Mouse (Mus musculus): ENCODE measurements around the gene Kptn. TPM values are rescaled to one million over a fixed set of nuclear protein-coding genes. Genes with fewer than 3 reads are reported as not detected.

Gene Kptn
- 7.5 and 10.5 TPM in 2 replicates for polyA plus RNA-seq (2011; ENCODE audit: insufficient read depth, insufficient read length, low replicate concordance, missing spikeins)

- H3K4me1 ChIP-seq (ENCODE audit: control insufficient read depth, insufficient read depth, low read length) = no peaks in the 10 kb centered on the region
- 1% methylated on average over 33 of the region's 33 CpGs for whole genome bisulfite sequencing
- TF ChIP-seq CTCF (IDR thresholded peaks at IDR 0.05; ENCODE audit: control insufficient read depth, insufficient read depth, low read length) = peak; percentile 80
- peak; percentile 38; the same call in 1 of the 2 replicates for TF ChIP-seq POLR2A (IDR thresholded peaks at IDR 0.05; ENCODE audit: borderline replicate concordance, control insufficient read depth, low read depth, low read length)
- peak within 1 kb of the TSS; percentile 96 for H3K4me3 ChIP-seq (replicated peaks; ENCODE audit: control insufficient read depth, low read depth, low read length)
- peak within 1 kb of the TSS; percentile 65 for H3K27ac ChIP-seq (ENCODE audit: control insufficient read depth, insufficient read depth, low read depth, low read length, poor library complexity)
Observed at GRCm38 (mm10) chr7:16119569-16120261, at the start of gene Kptn. TSS of gene Kptn (plus strand) at chr7:16119895.

- no peak for TF ChIP-seq CTCF (IDR thresholded peaks at IDR 0.05; ENCODE audit: control insufficient read depth, insufficient read depth, low read length)
- no peak for TF ChIP-seq POLR2A (IDR thresholded peaks at IDR 0.05; ENCODE audit: borderline replicate concordance, control insufficient read depth, low read depth, low read length)
- H3K27ac ChIP-seq (ENCODE audit: control insufficient read depth, insufficient read depth, low read depth, low read length, poor library complexity) = no peak overlapping the region
Observed at GRCm38 (mm10) chr7:16070846-16071245, 48.8 kb upstream of the Kptn start.

GRCm38 (mm10) chr7:16071906-16072305 is 47.8 kb upstream of the Kptn start:
- Histone ChIP-seq H3K4me3 (replicated peaks; ENCODE audit: control insufficient read depth, low read depth, low read length) (no peak overlapping the region), H3K27ac (ENCODE audit: control insufficient read depth, insufficient read depth, low read depth, low read length, poor library complexity) (no peak overlapping the region), H3K4me1 (ENCODE audit: control insufficient read depth, insufficient read depth, low read length) (no peaks in the 10 kb centered on the region; the same call in 1 of the 2 replicates)
- 81% methylated on average over 6 of the region's 6 CpGs for WGBS
- TF ChIP-seq POLR2A (IDR thresholded peaks at IDR 0.05; ENCODE audit: borderline replicate concordance, control insufficient read depth, low read depth, low read length) = no peak
- TF ChIP-seq CTCF (IDR thresholded peaks at IDR 0.05; ENCODE audit: control insufficient read depth, insufficient read depth, low read length) = no peak

More at GRCm38 (mm10) chr7:16070846-16071245, 48.8 kb upstream of the Kptn start:
- H3K4me3 ChIP-seq (replicated peaks; ENCODE audit: control insufficient read depth, low read depth, low read length) = no peak overlapping the region
- H3K4me1 ChIP-seq (ENCODE audit: control insufficient read depth, insufficient read depth, low read length) = no peaks in the 10 kb centered on the region; the same call in 1 of the 2 replicates

- Histone ChIP-seq H3K4me3 (replicated peaks; ENCODE audit: control insufficient read depth, low read depth, low read length) (no peak overlapping the region), H3K27ac (ENCODE audit: control insufficient read depth, insufficient read depth, low read depth, low read length, poor library complexity) (no peak overlapping the region), H3K4me1 (ENCODE audit: control insufficient read depth, insufficient read depth, low read length) (no peaks in the 10 kb centered on the region; the same call in 1 of the 2 replicates)
- TF ChIP-seq POLR2A (IDR thresholded peaks at IDR 0.05; ENCODE audit: borderline replicate concordance, control insufficient read depth, low read depth, low read length) = no peak
- no peak for TF ChIP-seq CTCF (IDR thresholded peaks at IDR 0.05; ENCODE audit: control insufficient read depth, insufficient read depth, low read length)
- 54% methylated on average over 1 of the region's 1 CpGs for WGBS
Observed at GRCm38 (mm10) chr7:16079947-16080346, 39.7 kb upstream of the Kptn start.

- TF ChIP-seq CTCF (IDR thresholded peaks at IDR 0.05; ENCODE audit: control insufficient read depth, insufficient read depth, low read length) (no peak), POLR2A (IDR thresholded peaks at IDR 0.05; ENCODE audit: borderline replicate concordance, control insufficient read depth, low read depth, low read length) (no peak)
- H3K27ac ChIP-seq (ENCODE audit: control insufficient read depth, insufficient read depth, low read depth, low read length, poor library complexity) = no peak overlapping the region
- no peak overlapping the region for H3K4me3 ChIP-seq (replicated peaks; ENCODE audit: control insufficient read depth, low read depth, low read length)
- H3K4me1 ChIP-seq (ENCODE audit: control insufficient read depth, insufficient read depth, low read length) = no peaks in the 10 kb centered on the region; the same call in 1 of the 2 replicates
- 69% methylated on average over 4 of the region's 4 CpGs for WGBS
Observed at GRCm38 (mm10) chr7:16080581-16080980, 39.1 kb upstream of the Kptn start.

- TF ChIP-seq CTCF (IDR thresholded peaks at IDR 0.05; ENCODE audit: control insufficient read depth, insufficient read depth, low read length) = no peak
- no peak for TF ChIP-seq POLR2A (IDR thresholded peaks at IDR 0.05; ENCODE audit: borderline replicate concordance, control insufficient read depth, low read depth, low read length)
- no peaks in the 10 kb centered on the region; the same call in 1 of the 2 replicates for H3K4me1 ChIP-seq (ENCODE audit: control insufficient read depth, insufficient read depth, low read length)
- H3K27ac ChIP-seq (ENCODE audit: control insufficient read depth, insufficient read depth, low read depth, low read length, poor library complexity) = no peak overlapping the region
- 68% methylated on average over 4 of the region's 4 CpGs for WGBS
- no peak overlapping the region for H3K4me3 ChIP-seq (replicated peaks; ENCODE audit: control insufficient read depth, low read depth, low read length)
Observed at GRCm38 (mm10) chr7:16083361-16083760, 36.3 kb upstream of the Kptn start.

- no peaks in the 10 kb centered on the region; the same call in 1 of the 2 replicates for H3K4me1 ChIP-seq (ENCODE audit: control insufficient read depth, insufficient read depth, low read length)
- WGBS = 74% methylated on average over 2 of the region's 2 CpGs
- TF ChIP-seq POLR2A (IDR thresholded peaks at IDR 0.05; ENCODE audit: borderline replicate concordance, control insufficient read depth, low read depth, low read length) (no peak), CTCF (IDR thresholded peaks at IDR 0.05; ENCODE audit: control insufficient read depth, insufficient read depth, low read length) (no peak)
- H3K4me3 ChIP-seq (replicated peaks; ENCODE audit: control insufficient read depth, low read depth, low read length) = no peak overlapping the region
- no peak overlapping the region for H3K27ac ChIP-seq (ENCODE audit: control insufficient read depth, insufficient read depth, low read depth, low read length, poor library complexity)
Observed at GRCm38 (mm10) chr7:16087587-16087986, 32.1 kb upstream of the Kptn start.

GRCm38 (mm10) chr7:16094592-16094991 is 25.1 kb upstream of the Kptn start:
- H3K4me1 ChIP-seq (ENCODE audit: control insufficient read depth, insufficient read depth, low read length) = peaks cover 1% of the 10 kb centered on the region; the same call in 1 of the 2 replicates
- TF ChIP-seq POLR2A (IDR thresholded peaks at IDR 0.05; ENCODE audit: borderline replicate concordance, control insufficient read depth, low read depth, low read length) (no peak), CTCF (IDR thresholded peaks at IDR 0.05; ENCODE audit: control insufficient read depth, insufficient read depth, low read length) (no peak)
- no peak overlapping the region for H3K27ac ChIP-seq (ENCODE audit: control insufficient read depth, insufficient read depth, low read depth, low read length, poor library complexity)
- 56% methylated on average over 3 of the region's 3 CpGs for WGBS
- no peak overlapping the region for H3K4me3 ChIP-seq (replicated peaks; ENCODE audit: control insufficient read depth, low read depth, low read length)
